Mouse (Mus musculus) cortical plate, adult 2 months (tissue): ENCODE measurements around the gene Aunip. TPM values are rescaled to one million over a fixed set of nuclear protein-coding genes. Genes with fewer than 3 reads are reported as not detected.

Experiments used
- H3K27ac ChIP-seq: fragments of 200-500 bp; 2 replicates; pipeline ENCODE4 v1.5.1; 2012; ENCODE audit warnings: low read length, control low read depth, inconsistent platforms; ENCODE audit not compliant: insufficient read depth
- H3K4me1 ChIP-seq: fragments of 200-500 bp; 2 replicates; pipeline ENCODE4 v1.6.1; 2011; ENCODE audit warnings: low read length; ENCODE audit not compliant: control insufficient read depth, insufficient read depth
- H3K4me3 ChIP-seq: fragments of 200-500 bp; 2 replicates; pipeline ENCODE4 v1.5.1; 2011; ENCODE audit warnings: mild to moderate bottlenecking, low read length, control low read depth; ENCODE audit not compliant: insufficient read depth
- CTCF ChIP-seq: fragments of 200-500 bp; IDR thresholded peaks from 2 replicates; pipeline ENCODE4 v1.5.1; 2011; ENCODE audit warnings: mild to moderate bottlenecking, control low read depth, low read length; ENCODE audit not compliant: insufficient read depth; ENCODE audit errors: extremely low read depth
- POLR2A ChIP-seq: fragments of 200-500 bp; IDR thresholded peaks from 2 replicates; pipeline ENCODE4 v1.6.1; 2011; ENCODE audit warnings: mild to moderate bottlenecking, low read length, control low read depth; ENCODE audit not compliant: insufficient read depth; ENCODE audit errors: extremely low read depth
- polyA plus RNA-seq: library from polyadenylated mRNA; depleted of rRNA; stranded (reverse); fragments of >200 nt; gene quantifications from 2 replicates; pipeline ENCODE4 v1.2.3, GENCODE M21; 2012; rRNA removed

Aunip gene
- polyA plus RNA-seq, 1 experiment = 0.31 TPM

- H3K4me1 ChIP-seq = no peaks in the 10 kb centered on the region
- H3K4me3 ChIP-seq = no peak overlapping the region
- TF ChIP-seq CTCF (no peak), POLR2A (no peak)
- H3K27ac ChIP-seq = no peak overlapping the region
These were observed 61.9 kb downstream of the Aunip start for GRCm38 (mm10) chr4:134572449-134573300.

Other genes with a start within 250 kb of the Aunip start
- 8.9 and 9.1 TPM in 2 replicates for gene Pdik1l, start 223.1 kb upstream of the Aunip start, polyA plus RNA-seq
- 0.17 and 0.19 TPM in 2 replicates for gene Trim63, start 195.9 kb upstream of the Aunip start, polyA plus RNA-seq
- 0.02 and 0.06 TPM in 2 replicates for gene Slc30a2, start 167.8 kb upstream of the Aunip start, polyA plus RNA-seq
- gene Extl1, start 127.1 kb upstream of the Aunip start, polyA plus RNA-seq = 49.2 and 52.7 TPM in 2 replicates
- 8.9 and 9.3 TPM in 2 replicates for gene Pafah2, start 114.7 kb upstream of the Aunip start, polyA plus RNA-seq
- gene Stmn1, start 42.7 kb upstream of the Aunip start, polyA plus RNA-seq = 901 and 956 TPM in 2 replicates
- 78.7 and 81.5 TPM in 2 replicates for gene Paqr7, start 14.3 kb upstream of the Aunip start, polyA plus RNA-seq
- 111 and 118 TPM in 2 replicates for gene Mtfr1l, start 24.4 kb downstream of the Aunip start, polyA plus RNA-seq
- gene Selenon, start 41.2 kb downstream of the Aunip start, polyA plus RNA-seq = 19.0 and 20.4 TPM in 2 replicates
- gene Man1c1, start 193.3 kb downstream of the Aunip start, polyA plus RNA-seq = 18.9 and 20.5 TPM in 2 replicates